Mouse (Mus musculus) gastrocnemius, postnatal 25 days (tissue): ENCODE results near the gene Gal. TPM values are rescaled to one million over a fixed set of nuclear protein-coding genes. Genes with fewer than 3 reads are reported as not detected.

Experiments
- DNase-seq: peaks from one replicate; pipeline ENCODE4 v3.0.0; 2022
- total RNA-seq, 2 experiments: library from RNA; stranded (reverse); gene quantifications; 1 replicate in 1 of 2; 2 replicates in 1 of 2; pipeline ENCODE4 v1.2.3; 2021

Gene Gal
- total RNA-seq, 2 experiments from 2014 or later: 0.49 to 0.72 TPM

- no peak for DNase-seq
These were observed 4.9 kb upstream of the Gal start for GRCm38 (mm10) chr19:3419251-3419650.

- DNase-seq: no peak
These were observed 8.6 kb downstream of the Gal start for GRCm38 (mm10) chr19:3405531-3406281.

GRCm38 (mm10) chr19:3404030-3404429 is 10.3 kb downstream of the Gal start:
- no peak for DNase-seq

DNA sequence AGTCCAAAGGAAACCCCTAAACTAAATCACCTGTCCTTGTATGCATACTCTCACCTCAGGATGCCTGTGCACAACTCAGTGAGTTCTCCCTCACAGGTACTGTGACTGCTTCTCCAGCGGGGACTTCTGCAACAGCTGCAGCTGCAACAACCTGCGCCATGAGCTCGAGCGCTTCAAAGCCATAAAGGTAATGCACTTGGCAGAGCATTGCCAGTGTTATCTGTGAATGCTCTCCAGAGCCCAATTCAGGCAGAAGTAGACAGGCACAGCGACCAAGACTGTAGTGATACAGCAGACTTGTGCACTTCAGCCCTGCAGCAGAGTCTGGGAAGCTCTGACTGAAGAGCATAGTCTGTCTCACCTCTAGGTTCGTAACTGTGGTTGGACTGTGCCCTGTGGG is 12.0 kb downstream of the Gal start:
- no peak for DNase-seq

DNA sequence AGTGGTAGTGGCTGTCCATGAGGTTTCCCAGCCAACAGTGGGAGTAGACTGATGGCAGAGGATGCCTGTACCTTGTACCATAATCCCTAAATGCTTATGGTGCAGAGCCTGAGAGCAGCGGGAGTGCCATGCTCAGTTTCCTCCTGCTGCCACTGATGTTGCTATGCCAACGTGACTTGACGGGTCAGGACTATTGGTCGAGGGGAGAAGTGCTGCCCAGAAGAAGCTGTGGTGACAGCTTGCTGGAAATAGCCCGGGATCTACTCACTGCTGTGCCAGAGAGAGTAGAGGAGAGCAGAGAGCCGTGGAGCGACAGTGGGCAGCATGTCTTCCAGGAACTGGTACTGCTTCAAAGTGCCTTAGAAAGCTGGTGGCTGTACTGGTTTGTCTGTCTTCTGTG is 12.4 kb downstream of the Gal start:
- no peak for DNase-seq

- no peak for DNase-seq
These were observed 12.8 kb downstream of the Gal start for GRCm38 (mm10) chr19:3401504-3401903.

- DNase-seq: no peak
These were observed 14.3 kb downstream of the Gal start for GRCm38 (mm10) chr19:3400057-3400456.

DNA sequence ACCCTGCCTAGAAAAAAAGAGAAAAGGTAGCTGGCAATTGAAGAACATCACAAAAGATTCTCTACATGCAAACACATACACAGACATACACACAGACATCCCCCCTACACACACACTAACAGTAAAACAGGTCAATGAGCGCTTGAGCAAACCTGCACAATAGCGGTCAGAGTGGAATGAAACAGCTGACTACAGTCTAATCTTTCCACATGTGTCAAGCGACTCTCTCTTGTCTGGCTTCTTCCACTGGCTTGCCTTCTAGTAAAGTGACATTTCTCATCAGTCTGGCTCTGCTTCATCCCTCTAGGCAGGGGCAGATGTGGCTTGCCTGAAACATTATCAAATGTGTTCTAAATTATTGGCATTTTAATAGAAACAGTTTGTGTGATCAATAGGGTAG is 20.1 kb downstream of the Gal start:
- DNase-seq: no peak

DNA sequence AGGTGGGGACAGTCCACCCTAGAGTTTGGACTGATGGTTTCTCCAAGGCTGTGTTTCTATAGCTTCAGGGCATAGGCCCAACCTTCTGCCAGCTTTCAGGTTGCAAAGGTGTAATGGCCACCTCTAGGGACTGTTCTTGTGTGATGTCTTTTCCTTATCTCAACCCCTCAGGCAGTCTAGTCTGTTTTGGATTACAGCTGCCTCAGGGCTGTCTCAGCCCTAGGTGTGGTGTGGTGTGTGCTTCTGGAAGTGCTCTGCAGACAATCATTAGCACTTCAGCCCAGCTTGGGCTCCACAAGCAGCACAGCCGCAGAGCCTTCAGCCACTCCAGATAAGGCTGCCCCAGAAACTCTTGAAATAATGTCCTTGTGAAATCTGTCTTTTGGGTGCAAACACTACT is 22.0 kb downstream of the Gal start:
- DNase-seq: no peak

GRCm38 (mm10) chr19:3389089-3389488 is 25.3 kb downstream of the Gal start:
- peak; percentile 85 for DNase-seq

GRCm38 (mm10) chr19:3388629-3389057 is 25.7 kb downstream of the Gal start, which contains the start of gene Tesmin:
TSS of gene Tesmin (plus strand) at chr19:3388857.
- DNase-seq: peak; percentile 80

DNA sequence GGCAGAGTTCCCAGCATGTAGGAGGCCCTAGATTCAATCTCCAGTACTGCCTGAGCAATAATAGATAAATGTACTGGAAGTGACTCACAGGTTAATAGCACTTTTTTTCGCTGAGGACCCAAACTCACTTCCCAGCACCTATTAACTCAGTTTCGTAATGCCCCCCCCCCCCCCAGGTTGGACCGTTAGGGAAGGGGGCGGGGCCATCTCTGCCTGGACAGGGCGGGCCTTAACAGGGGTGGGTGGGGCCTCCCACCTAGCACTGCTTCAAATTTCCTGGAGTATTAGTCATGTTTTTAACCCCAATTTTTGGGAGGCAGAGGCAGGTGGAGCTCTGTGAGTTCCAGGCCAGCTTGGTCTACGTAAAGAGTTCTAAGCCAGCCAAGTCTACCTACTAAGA is 26.3 kb downstream of the Gal start:
- DNase-seq: no peak

- no peak for DNase-seq
These were observed 35.7 kb downstream of the Gal start for GRCm38 (mm10) chr19:3378614-3379013.

GRCm38 (mm10) chr19:3376966-3377715 is 37.2 kb downstream of the Gal start:
- no peak for DNase-seq

DNA sequence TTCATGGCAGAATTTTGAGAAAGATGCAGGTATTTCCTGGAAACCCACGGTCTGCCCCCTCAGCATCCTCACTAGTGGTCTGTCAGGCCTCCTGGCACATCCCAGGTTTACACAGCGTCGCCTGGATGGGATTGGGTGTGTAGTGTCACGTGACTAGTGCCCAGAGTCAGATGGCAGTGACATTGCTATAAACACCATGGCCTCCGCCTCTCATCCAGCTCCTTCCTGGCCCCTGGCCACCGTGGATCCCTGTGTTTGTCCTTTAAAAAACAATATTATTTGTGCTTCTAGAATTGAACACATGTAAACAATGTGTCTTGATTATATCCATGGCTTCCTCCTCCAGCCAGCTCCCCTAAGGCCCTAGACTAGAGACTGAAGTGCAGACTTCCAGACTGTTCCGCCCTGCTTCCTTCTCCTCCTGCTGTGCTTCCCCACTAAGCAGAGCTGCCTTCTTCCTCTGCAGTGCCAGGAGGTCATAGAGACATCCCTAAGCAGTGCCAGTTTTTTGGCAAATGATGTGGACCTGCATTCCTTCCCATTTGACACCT is 38.3 kb downstream of the Gal start:
- no peak for DNase-seq

DNA sequence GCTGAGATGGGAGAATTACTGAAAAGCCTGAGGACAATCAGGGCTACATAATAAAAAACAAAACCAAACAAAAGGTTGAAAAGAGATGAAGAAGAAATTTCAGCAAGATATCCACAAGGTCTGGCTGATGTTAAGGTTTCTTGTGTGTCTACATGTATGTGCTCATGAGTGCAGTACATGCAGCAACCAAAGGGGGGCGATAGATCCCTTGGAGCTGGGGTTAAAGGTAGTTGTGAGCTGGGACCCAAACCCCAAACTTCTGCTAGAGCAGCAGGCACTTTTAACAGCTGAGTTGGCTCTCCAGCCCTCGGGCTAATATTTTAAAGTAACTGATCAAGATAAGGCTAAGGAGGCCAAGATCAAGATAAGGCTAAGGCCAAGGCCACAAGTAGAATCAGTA is 40.3 kb downstream of the Gal start:
- no peak for DNase-seq

DNA sequence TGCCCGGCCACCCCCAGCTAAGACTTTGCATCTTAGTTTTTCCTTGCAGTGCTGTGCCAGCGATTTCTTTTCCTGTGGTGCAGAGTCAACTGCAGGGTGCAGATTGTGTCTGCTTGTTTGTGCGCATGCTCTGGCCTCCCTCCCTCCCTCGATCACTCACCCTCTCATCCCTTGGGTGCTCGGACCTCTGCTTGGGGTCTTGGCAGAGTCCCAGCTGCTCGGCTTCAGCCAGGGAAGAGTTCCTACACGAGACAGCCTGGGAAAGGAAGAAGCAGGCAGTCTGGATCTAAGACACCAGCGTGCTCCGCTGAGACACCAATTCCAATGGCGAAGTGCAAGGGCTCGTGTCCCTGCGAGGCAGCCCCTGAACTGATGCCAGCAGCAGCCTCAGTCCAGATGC is 41.0 kb downstream of the Gal start:
- DNase-seq: no peak

GRCm38 (mm10) chr19:3368276-3368675 is 46.1 kb downstream of the Gal start:
- DNase-seq: no peak

DNA sequence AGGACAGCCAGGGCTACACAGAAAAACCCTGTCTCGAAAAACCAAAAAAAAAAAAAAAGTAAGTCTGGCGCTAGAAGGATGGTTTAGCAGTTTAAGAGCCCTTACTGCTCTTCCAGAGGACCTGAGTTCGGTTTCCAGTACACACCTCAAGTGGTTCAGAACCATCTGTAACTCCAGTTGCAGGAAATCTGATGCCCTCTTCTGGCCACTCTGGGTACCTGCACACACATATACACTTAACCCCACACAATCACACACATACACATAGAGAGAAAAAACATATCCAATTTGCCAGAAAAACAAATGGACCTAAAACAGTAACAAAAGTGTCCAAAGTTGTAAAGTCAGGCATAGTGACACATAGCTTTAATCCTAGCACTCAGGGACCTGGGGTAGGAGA is 49.3 kb downstream of the Gal start:
- DNase-seq: no peak

- no peak for DNase-seq
These were observed 50.8 kb downstream of the Gal start for GRCm38 (mm10) chr19:3363510-3363909.
